Mouse (Mus musculus) embryonic facial prominence, embryonic 14.5 days (tissue): ENCODE results near the gene Hic1. TPM values are rescaled to one million over a fixed set of nuclear protein-coding genes. Genes with fewer than 3 reads are reported as not detected.

Experiments used
- ATAC-seq: fragments of 200-750 bp; cut with Nextera tagmentation; 2 replicates; pipeline ENCODE4 v1.8.0; 2017; ENCODE audit warnings: low read depth, moderate number of reproducible peaks, moderate TSS enrichment
- DNase-seq: peaks from one replicate; pipeline ENCODE4 v3.0.0-alpha.2; 2015; ENCODE audit warnings: low spot score
- H3K27ac ChIP-seq: fragments of 300-500 bp; sonication (generic); replicated peaks from 2 replicates; pipeline ENCODE4 v1.5.1; 2014; ENCODE audit warnings: low read depth, mild to moderate bottlenecking, low read length, moderate library complexity
- H3K27me3 ChIP-seq: fragments of 300-500 bp; sonication (generic); replicated peaks from 2 replicates; pipeline ENCODE4 v1.6.1; 2014; ENCODE audit warnings: low read length; ENCODE audit not compliant: control insufficient read depth, insufficient read depth
- H3K36me3 ChIP-seq: fragments of 300-500 bp; sonication (generic); 2 replicates; pipeline ENCODE4 v1.6.1; 2014; ENCODE audit warnings: low read length, mixed read lengths; ENCODE audit not compliant: control insufficient read depth, insufficient read depth
- H3K4me1 ChIP-seq: fragments of 300-500 bp; sonication (generic); 2 replicates; pipeline ENCODE4 v1.6.1; 2014; ENCODE audit warnings: antibody characterized with exemption, low read length; ENCODE audit not compliant: control insufficient read depth, insufficient read depth
- H3K4me2 ChIP-seq: fragments of 300-500 bp; sonication (generic); 2 replicates; pipeline ENCODE4 v1.6.1; 2014; ENCODE audit warnings: low read depth, mild to moderate bottlenecking, low read length, moderate library complexity, mixed read lengths
- H3K4me3 ChIP-seq: fragments of 300-500 bp; sonication (generic); 2 replicates; pipeline ENCODE4 v1.5.1; 2014; ENCODE audit warnings: low read depth, mild to moderate bottlenecking, low read length
- H3K9ac ChIP-seq: fragments of 300-500 bp; sonication (generic); 2 replicates; pipeline ENCODE4 v1.6.1; 2014; ENCODE audit warnings: low read depth, mild to moderate bottlenecking, low read length, moderate library complexity, mixed read lengths
- H3K9me3 ChIP-seq: fragments of 300-500 bp; sonication (generic); 2 replicates; pipeline ENCODE4 v1.6.1; 2016; ENCODE audit warnings: low read length; ENCODE audit not compliant: control insufficient read depth
- WGBS: fragments of 180-500 bp; shearing (Covaris S2); extraction: QIAGEN DNeasy Blood & Tissue Kit; methylation state at CpG from one replicate; pipeline ENCODE4 v1.1.7; 2014; 5-methylcytosine and 5-hydroxymethylcytosine counted together
- polyA plus RNA-seq: library from polyadenylated mRNA; unstranded; fragments of >200 nt; fragmentation: Nextera tagmentation; extraction: Ambion mirVana; gene quantifications from 2 replicates; pipeline ENCODE4 v1.2.1, GENCODE M21; 2014

The Hic1 gene
- polyA plus RNA-seq, 1 experiment from 2014 or later, result 13.1 TPM

- H3K9ac ChIP-seq, result no peak overlapping the region
- ATAC-seq, result no peak
- 80% methylated on average over 5 of the region's 5 CpGs for WGBS
- H3K27me3 ChIP-seq, result no peaks in the 10 kb centered on the region
- no peaks in the 10 kb centered on the region for H3K9me3 ChIP-seq
- no peak for DNase-seq
- 0 out of 2 replicates have a peak overlapping the region, but pooled peaks have one; percentile 16 for H3K27ac ChIP-seq
- no peak overlapping the region for H3K4me2 ChIP-seq
- H3K4me3 ChIP-seq, result no peak overlapping the region
- H3K36me3 ChIP-seq, result no peaks in the 10 kb centered on the region
- H3K4me1 ChIP-seq, result peaks cover 23% of the 10 kb centered on the region
Measured at GRCm38 (mm10) chr11:75133391-75133790, 35.9 kb downstream of the Hic1 start.

- H3K27me3 ChIP-seq, result no peaks in the 10 kb centered on the region
- DNase-seq (peak; percentile 77), ATAC-seq (peak; percentile 62; the same call in 1 of the 2 replicates)
- H3K9me3 ChIP-seq, result no peaks in the 10 kb centered on the region
- H3K36me3 ChIP-seq, result no peaks in the 10 kb centered on the region
- H3K4me2 ChIP-seq, result no peak overlapping the region
- no peak overlapping the region for H3K4me3 ChIP-seq
- no peak overlapping the region for H3K27ac ChIP-seq
- H3K4me1 ChIP-seq, result peaks cover 22% of the 10 kb centered on the region
- no peak overlapping the region for H3K9ac ChIP-seq
- WGBS, result 62% methylated on average over 5 of the region's 5 CpGs
Measured at GRCm38 (mm10) chr11:75132278-75132677, 37.0 kb downstream of the Hic1 start.

GRCm38 (mm10) chr11:75131300-75131699, 38.0 kb downstream of the Hic1 start:
- no peak overlapping the region for H3K4me3 ChIP-seq
- no peak overlapping the region for H3K27ac ChIP-seq
- peaks cover 22% of the 10 kb centered on the region for H3K4me1 ChIP-seq
- H3K27me3 ChIP-seq, result no peaks in the 10 kb centered on the region
- no peak for ATAC-seq
- 79% methylated on average over 4 of the region's 4 CpGs for WGBS
- H3K36me3 ChIP-seq, result no peaks in the 10 kb centered on the region
- no peak for DNase-seq
- no peaks in the 10 kb centered on the region for H3K9me3 ChIP-seq
- H3K9ac ChIP-seq, result no peak overlapping the region
- H3K4me2 ChIP-seq, result no peak overlapping the region

- 95% methylated on average over 6 of the region's 6 CpGs for WGBS
- H3K36me3 ChIP-seq, result no peaks in the 10 kb centered on the region
- H3K4me2 ChIP-seq, result no peak overlapping the region
- no peak overlapping the region for H3K27ac ChIP-seq
- H3K9ac ChIP-seq, result no peak overlapping the region
- DNase-seq, result no peak
- H3K9me3 ChIP-seq, result no peaks in the 10 kb centered on the region
- no peaks in the 10 kb centered on the region for H3K27me3 ChIP-seq
- ATAC-seq, result no peak
- peaks cover 12% of the 10 kb centered on the region for H3K4me1 ChIP-seq
- H3K4me3 ChIP-seq, result no peak overlapping the region
Measured at GRCm38 (mm10) chr11:75129481-75129880, 39.8 kb downstream of the Hic1 start.

- Histone ChIP-seq H3K4me3 (no peak overlapping the region), H3K9ac (no peak overlapping the region), H3K27me3 (no peaks in the 10 kb centered on the region), H3K9me3 (no peaks in the 10 kb centered on the region), H3K4me2 (no peak overlapping the region), H3K27ac (no peak overlapping the region), H3K4me1 (no peaks in the 10 kb centered on the region), H3K36me3 (no peaks in the 10 kb centered on the region)
- DNase-seq (no peak), ATAC-seq (no peak)
- 91% methylated on average over 3 of the region's 3 CpGs for WGBS
Measured at GRCm38 (mm10) chr11:75126384-75126783, 42.9 kb downstream of the Hic1 start.

- H3K4me1 ChIP-seq, result no peaks in the 10 kb centered on the region
- H3K27ac ChIP-seq, result no peak overlapping the region
- H3K36me3 ChIP-seq, result no peaks in the 10 kb centered on the region
- H3K9me3 ChIP-seq, result no peaks in the 10 kb centered on the region
- H3K4me3 ChIP-seq, result no peak overlapping the region
- DNase-seq, result no peak
- no peak for ATAC-seq
- WGBS, result 94% methylated on average over 2 of the region's 2 CpGs
- no peak overlapping the region for H3K4me2 ChIP-seq
- no peak overlapping the region for H3K9ac ChIP-seq
- H3K27me3 ChIP-seq, result no peaks in the 10 kb centered on the region
Measured at GRCm38 (mm10) chr11:75124406-75124805, 44.9 kb downstream of the Hic1 start.

- 43% methylated on average over 1 of the region's 1 CpGs for WGBS
- Histone ChIP-seq H3K9ac (no peak overlapping the region), H3K27me3 (no peaks in the 10 kb centered on the region), H3K27ac (no peak overlapping the region), H3K4me2 (no peak overlapping the region), H3K4me3 (no peak overlapping the region), H3K9me3 (no peaks in the 10 kb centered on the region), H3K4me1 (no peaks in the 10 kb centered on the region; the same call in 1 of the 2 replicates), H3K36me3 (no peaks in the 10 kb centered on the region)
- ATAC-seq, result no peak
- DNase-seq, result no peak
Measured at GRCm38 (mm10) chr11:75121348-75121747, 48.0 kb downstream of the Hic1 start.

GRCm38 (mm10) chr11:75119841-75120240, 49.5 kb downstream of the Hic1 start:
- Histone ChIP-seq H3K9ac (no peak overlapping the region), H3K4me3 (no peak overlapping the region), H3K27me3 (no peaks in the 10 kb centered on the region), H3K27ac (no peak overlapping the region), H3K4me2 (no peak overlapping the region), H3K4me1 (no peaks in the 10 kb centered on the region; the same call in 1 of the 2 replicates), H3K9me3 (no peaks in the 10 kb centered on the region), H3K36me3 (no peaks in the 10 kb centered on the region)
- ATAC-seq (no peak), DNase-seq (no peak)
- 74% methylated on average over 3 of the region's 3 CpGs for WGBS

- Histone ChIP-seq H3K36me3 (no peaks in the 10 kb centered on the region), H3K27me3 (no peaks in the 10 kb centered on the region), H3K27ac (no peak overlapping the region), H3K4me3 (no peak overlapping the region), H3K4me2 (no peak overlapping the region), H3K9ac (no peak overlapping the region), H3K9me3 (no peaks in the 10 kb centered on the region), H3K4me1 (no peaks in the 10 kb centered on the region; the same call in 1 of the 2 replicates)
- DNase-seq (no peak), ATAC-seq (no peak)
- WGBS, result 81% methylated on average over 2 of the region's 2 CpGs
Measured at GRCm38 (mm10) chr11:75119298-75119697, 50.0 kb downstream of the Hic1 start.
